Mouse (Mus musculus) small intestine, adult 2 months (tissue): ENCODE data around the gene Sclt1.

Experiments used
- CTCF ChIP-seq: fragments of 200-500 bp; IDR thresholded peaks from 2 replicates; pipeline ENCODE4 v1.5.1; 2012; ENCODE audit warnings: low read depth, mild to moderate bottlenecking, control low read depth, inconsistent platforms, low read length, moderate library complexity, mixed read lengths; ENCODE audit not compliant: insufficient replicate concordance, insufficient read length; ENCODE audit errors: extremely low read depth
- POLR2A ChIP-seq: fragments of 200-500 bp; IDR thresholded peaks from 2 replicates; pipeline ENCODE4 v1.6.1; 2012; ENCODE audit warnings: low read depth, mild to moderate bottlenecking, control low read depth, inconsistent platforms, low read length, moderate library complexity

DNA sequence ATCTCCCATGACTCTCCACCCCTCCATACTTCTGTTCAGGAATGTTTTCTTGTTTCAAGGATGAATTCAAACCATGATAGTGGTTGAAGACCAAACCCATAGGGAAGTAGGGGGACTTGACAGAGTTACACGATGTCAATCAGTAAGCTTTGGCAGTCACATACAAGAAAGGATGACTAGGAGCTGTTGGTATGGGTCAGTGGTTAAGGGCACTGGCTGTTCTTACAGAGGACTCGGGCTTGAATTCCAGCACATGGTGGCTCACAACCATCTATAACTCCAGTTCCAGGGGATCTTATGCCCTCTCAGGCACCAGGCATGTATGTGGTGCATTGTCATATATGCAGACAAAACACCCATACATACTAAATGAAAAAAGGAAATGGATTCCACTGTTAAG lies 165.1 kb downstream of the Sclt1 start:
- TF ChIP-seq CTCF = no peak
- no peak for TF ChIP-seq POLR2A
